15 mouse cellular contexts compared by ENCODE assay signal in genomic region chr7:112203937-112204336, GRCm38 (mm10). TPM values are rescaled to one million over a fixed set of nuclear protein-coding genes. Genes with fewer than 3 reads are reported as not detected.
DNase-seq lines count a peak whose midpoint lies in the region; ATAC-seq and TF ChIP-seq lines count a peak whose summit lies in the region.
"Had no signal": no experiment of that assay in that cellular context is flagged by ENCODE, and none has a peak within 500 bp of the region (broad histone marks: within the 10 kb centered on the region; RNA-seq: fewer than 3 reads in every experiment).

No protein-coding gene starts in this region.

- peak overlapping the region; percentile 87 for H3K27ac ChIP-seq in heart, embryonic 12.5 days (ENCODE audit: poor library complexity, severe bottlenecking)
- H3K27ac ChIP-seq in left cerebral cortex, adult 2 months, result peak overlapping the region; percentile 93
- peak overlapping the region; percentile 73 for H3K27ac ChIP-seq in stomach, embryonic 15.5 days
- H3K27ac ChIP-seq: hindbrain, postnatal 0 days; neural tube, embryonic 15.5 days had no signal

- intact Hi-C loops in left cerebral cortex, adult 2 months (cut with DNase I), result loop anchor here (1.0 kb wide), 3 partner anchors 35 to 132 kb away; no protein-coding TSS in a partner anchor
- intact Hi-C loops in gastrocnemius, postnatal 36 days (cut with DNase I), result no loop called here

- no peaks in the 10 kb centered on the region for H3K27me3 ChIP-seq in heart, embryonic 12.5 days (replicated peaks)
- H3K27me3 ChIP-seq in stomach, embryonic 15.5 days (replicated peaks), result no peaks in the 10 kb centered on the region
- H3K27me3 ChIP-seq: liver, embryonic 13.5 days; neural tube, embryonic 15.5 days had no signal

- 73% methylated on average over 5 of the region's 5 CpGs for WGBS in heart, embryonic 12.5 days
- WGBS in stomach, embryonic 15.5 days, result 59% methylated on average over 5 of the region's 5 CpGs

- peaks cover 4% of the 10 kb centered on the region; the same call in 1 of the 2 replicates for H3K9me3 ChIP-seq in heart, embryonic 12.5 days (replicated peaks)
- no peaks in the 10 kb centered on the region for H3K9me3 ChIP-seq in stomach, embryonic 15.5 days
- H3K9me3 ChIP-seq: liver, embryonic 13.5 days; neural tube, embryonic 15.5 days had no signal

- ATAC-seq in heart, embryonic 12.5 days (ENCODE audit: insufficient number of reproducible peaks, low FRiP score), result no peak
- ATAC-seq in stomach, embryonic 15.5 days (ENCODE audit: insufficient read depth, low FRiP score, low read depth), result no peak
- ATAC-seq: hindbrain, postnatal 0 days; midbrain, embryonic 16.5 days had no signal

- DNase-seq in heart, adult 18-20 months, result no peak
- no peak for DNase-seq in left cerebral cortex, adult 2 months (ENCODE audit: extremely low spot score in 1 of 2, low spot score in 2 of 2)
- DNase-seq in left cerebral cortex, adult 8-10 months (ENCODE audit: low spot score in 2 of 2), result no peak
- DNase-seq in cerebellum, adult 9-11 months, result peak; percentile 95
- DNase-seq in ovary, postnatal 14 days (ENCODE audit: low spot score), result no peak
- DNase-seq in gastrocnemius, postnatal 36 days, result no peak
- DNase-seq: adrenal gland, postnatal 36 days; liver, embryonic 13.5 days; right cerebral cortex, postnatal 4 days had no signal

- H3K4me2 ChIP-seq in heart, embryonic 12.5 days, result no peak overlapping the region
- no peak overlapping the region for H3K4me2 ChIP-seq in stomach, embryonic 15.5 days
- H3K4me2 ChIP-seq: liver, embryonic 13.5 days; neural tube, embryonic 15.5 days had no signal

- H3K4me3 ChIP-seq in heart, embryonic 12.5 days, result no peak overlapping the region
- no peak overlapping the region for H3K4me3 ChIP-seq in left cerebral cortex, adult 2 months
- no peak overlapping the region for H3K4me3 ChIP-seq in stomach, embryonic 15.5 days (replicated peaks)
- H3K4me3 ChIP-seq: forebrain, embryonic 10.5 days; liver, embryonic 13.5 days; neural tube, embryonic 15.5 days had no signal

- TF ChIP-seq CTCF in left cerebral cortex, adult 2 months (IDR thresholded peaks at IDR 0.05), result no peak

- no peaks in the 10 kb centered on the region for H3K36me3 ChIP-seq in heart, embryonic 12.5 days
- no peaks in the 10 kb centered on the region for H3K36me3 ChIP-seq in stomach, embryonic 15.5 days
- H3K36me3 ChIP-seq: forebrain, embryonic 10.5 days; liver, embryonic 13.5 days; neural tube, embryonic 15.5 days had no signal

- peaks cover 50% of the 10 kb centered on the region for H3K4me1 ChIP-seq in heart, embryonic 12.5 days (replicated peaks)
- H3K4me1 ChIP-seq in stomach, embryonic 15.5 days, result peaks cover 15% of the 10 kb centered on the region; the same call in 1 of the 2 replicates

- H3K9ac ChIP-seq in heart, embryonic 12.5 days, result no peak overlapping the region
- no peak overlapping the region for H3K9ac ChIP-seq in stomach, embryonic 15.5 days
- H3K9ac ChIP-seq: liver, embryonic 13.5 days; neural tube, embryonic 15.5 days had no signal

RNA-seq across cellular contexts. Expression of gene Mical2, which starts 21.7 kb away (rescaled TPM):
- 156 and 163 TPM in 2 replicates for polyA plus RNA-seq in heart, embryonic 12.5 days (2016; fragmentation: Nextera tagmentation; extraction: Ambion mirVana)
- total RNA-seq in heart, adult 18-20 months (2021), result 10 to 100 TPM; 80.4 to 85.1 TPM
- 100 to 1,000 TPM; 652 to 703 TPM for total RNA-seq in left cerebral cortex, adult 2 months (2021)
- 100 to 1,000 TPM; 370 to 442 (median 419) TPM for total RNA-seq in left cerebral cortex, adult 8-10 months (2022)
- 12.5 and 12.7 TPM in 2 replicates for polyA plus RNA-seq in stomach, embryonic 15.5 days (2015; fragmentation: Nextera tagmentation; extraction: Ambion mirVana)
- 100 to 1,000 TPM; 194 to 214 TPM for total RNA-seq in gastrocnemius, postnatal 36 days (2021)

RNA-seq across cellular contexts. Expression of gene Dkk3, which starts 45.1 kb away (rescaled TPM):
- polyA plus RNA-seq in heart, embryonic 12.5 days (2016; fragmentation: Nextera tagmentation; extraction: Ambion mirVana), result 91.4 and 96.7 TPM in 2 replicates
- total RNA-seq in heart, adult 18-20 months (2021), result 10 to 100 TPM; 45.6 to 47.9 TPM
- 100 to 1,000 TPM; 164 to 198 TPM for total RNA-seq in left cerebral cortex, adult 2 months (2021)
- 100 to 1,000 TPM; 210 to 234 (median 215) TPM for total RNA-seq in left cerebral cortex, adult 8-10 months (2022)
- 30.7 and 33.1 TPM in 2 replicates for polyA plus RNA-seq in stomach, embryonic 15.5 days (2015; fragmentation: Nextera tagmentation; extraction: Ambion mirVana)
- total RNA-seq in gastrocnemius, postnatal 36 days (2021), result 1 to 10 TPM; 1.6 to 2.5 TPM

Comparison
In these comparisons a context has a peak if more than half of its experiments do, and no peak if none do; other contexts are left out.
1. RNA of gene Dkk3, which starts 45.1 kb away (total RNA-seq): 210 to 234 TPM in left cerebral cortex, adult 8-10 months, 164 to 198 TPM in left cerebral cortex, adult 2 months and 45.6 to 47.9 TPM in heart, adult 18-20 months; 1.6 to 2.5 TPM in gastrocnemius, postnatal 36 days; every median in the first group is over 10 times any median in the second.
2. Peak in every context shown above with its lines, with median percentiles within 50 percentile points of each other: H3K27ac ChIP-seq.